Mouse (Mus musculus) induced T-regulatory cell, adult 2 months (primary cell): ENCODE data around the gene Ube2z.

Experiments
- DNase-seq: peaks from one replicate; pipeline ENCODE4 v3.0.0-alpha.2; 2012; ENCODE audit warnings: low read depth

Gene Ube2z

DNA sequence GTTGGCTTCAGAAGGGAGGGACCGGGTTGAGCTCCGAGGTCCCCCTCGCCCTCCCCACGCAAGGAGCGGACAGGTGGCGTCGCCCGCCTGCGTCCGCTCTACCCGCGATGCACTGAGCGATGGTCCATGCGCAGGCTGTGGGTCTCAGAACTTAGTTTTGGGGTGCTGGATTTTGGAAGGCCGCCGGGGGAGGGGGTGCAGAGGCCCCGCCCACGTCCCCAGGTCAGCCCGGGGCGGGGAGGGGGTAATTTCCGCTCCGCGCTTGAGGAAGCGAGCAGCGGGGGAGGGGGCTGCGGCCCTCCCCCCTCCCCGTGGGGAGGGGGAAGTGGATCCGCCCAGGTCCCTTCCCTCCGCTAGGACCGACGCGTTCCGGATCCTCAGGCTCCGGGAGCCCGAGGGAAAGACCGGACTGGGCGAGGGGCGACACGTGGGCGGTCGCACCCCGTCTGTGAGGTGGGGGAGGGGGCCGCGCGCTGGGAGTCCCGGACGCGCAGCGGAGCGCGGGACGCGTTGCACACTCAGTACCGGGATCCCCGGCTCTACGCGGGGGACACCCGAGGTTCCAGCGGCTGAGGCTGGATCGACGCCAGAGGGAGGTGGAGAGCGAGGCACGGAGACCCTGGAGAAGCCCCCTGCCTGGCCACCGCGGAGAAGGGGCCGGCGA lies 58.2 kb downstream of the Ube2z start:
- DNase-seq: peak; percentile 44

DNA sequence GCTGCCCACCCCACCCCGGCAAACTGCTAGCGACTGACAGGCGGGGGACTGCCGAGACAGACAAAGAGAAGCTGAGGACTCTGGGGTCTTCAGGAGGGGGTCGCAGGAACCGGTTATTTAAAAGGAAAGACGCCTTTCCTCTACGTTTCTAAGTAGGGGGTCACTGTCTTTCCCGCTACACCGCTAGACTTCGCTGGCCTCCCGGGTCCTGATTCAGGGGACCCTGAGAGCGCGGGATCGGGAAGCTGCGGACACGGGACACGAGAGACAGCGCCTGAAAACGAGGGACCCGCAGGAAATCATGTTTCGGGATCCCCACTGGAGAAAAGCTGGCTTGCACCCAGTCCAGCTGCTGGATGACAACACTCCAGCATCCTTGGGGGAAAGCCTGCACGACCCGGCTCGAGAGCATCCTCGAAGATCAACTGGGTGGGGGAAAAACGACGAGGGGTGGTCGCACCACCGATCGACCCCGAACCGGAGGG lies 58.8 kb downstream of the Ube2z start:
- no peak for DNase-seq

DNA sequence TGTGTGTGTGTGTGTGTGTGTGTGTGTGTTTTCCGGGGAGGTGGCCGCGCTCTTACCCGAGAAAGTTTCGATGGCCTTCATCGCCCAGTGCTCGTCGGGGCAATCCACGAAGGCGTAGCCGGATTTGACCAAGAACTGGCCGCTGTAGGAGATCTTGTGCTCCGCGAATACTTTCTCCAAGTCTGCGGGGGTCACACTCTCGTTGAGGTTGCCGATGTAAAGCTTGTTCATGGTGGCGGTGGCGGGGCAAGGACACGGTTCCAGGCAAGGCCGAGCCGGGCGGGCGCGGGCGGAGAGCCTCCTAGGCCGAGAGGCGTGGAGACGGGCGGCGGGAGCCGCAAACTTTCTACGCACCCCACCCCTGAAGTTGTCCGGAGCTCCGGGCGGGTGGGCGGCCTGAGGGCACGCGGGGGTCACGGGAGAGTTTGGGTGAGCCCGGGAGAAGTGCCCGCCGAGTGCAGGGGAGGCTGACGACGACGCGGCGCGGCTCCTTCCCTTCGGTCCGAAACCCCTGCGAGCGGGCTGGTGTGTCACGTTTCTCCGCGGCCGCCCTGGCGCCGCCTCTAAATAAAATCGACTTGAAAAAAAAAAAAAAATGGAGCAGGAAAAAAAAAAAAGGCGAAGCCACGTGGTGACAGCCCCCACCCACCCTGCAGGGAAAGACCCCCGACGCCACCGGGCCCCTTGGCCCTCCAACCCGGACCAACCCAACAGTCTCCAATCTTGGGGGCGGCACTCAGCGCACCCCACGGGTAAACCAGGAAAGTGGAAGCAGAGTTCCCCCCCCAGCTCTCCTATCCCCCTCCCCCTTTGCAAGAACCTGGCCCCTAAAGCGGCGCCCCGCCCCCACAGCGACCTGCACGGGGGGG lies 59.6 kb downstream of the Ube2z start, which contains the start of gene Igf2bp1:
Igf2bp1 (minus strand) TSS at position 538 of the 869 bp plus-strand sequence.
- DNase-seq: peak; percentile 48

DNA sequence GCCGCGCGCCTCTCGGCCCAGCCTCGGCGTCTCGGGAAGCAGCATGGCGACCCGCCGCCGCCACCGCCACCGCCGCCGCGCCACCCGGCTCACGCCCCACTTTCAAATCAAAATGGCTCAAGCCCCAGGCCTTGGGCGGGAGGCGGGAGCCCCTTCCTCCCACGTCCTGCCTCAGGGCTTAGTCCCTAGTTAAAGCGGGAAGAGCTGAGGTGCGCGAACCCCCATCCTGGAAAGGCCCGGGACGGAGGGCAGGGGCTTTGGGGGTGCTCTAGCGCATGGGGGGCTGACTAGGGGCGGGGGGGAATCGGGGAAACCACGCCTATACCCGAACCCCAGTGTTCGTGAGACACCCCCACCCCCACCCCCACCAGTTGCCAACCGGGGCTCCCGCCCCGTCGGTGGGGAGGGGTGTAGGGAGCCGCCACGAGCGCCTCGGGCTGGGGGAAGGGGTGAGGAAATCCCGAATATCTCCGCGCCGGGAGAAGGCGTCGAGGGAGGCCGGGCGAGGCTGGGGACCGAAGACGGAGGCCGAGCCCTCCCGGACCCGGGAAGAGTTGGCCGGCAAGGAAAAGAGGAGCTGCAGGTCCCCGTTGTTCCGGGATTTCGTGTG lies 60.3 kb downstream of the Ube2z start:
- DNase-seq: peak; percentile 43

DNA sequence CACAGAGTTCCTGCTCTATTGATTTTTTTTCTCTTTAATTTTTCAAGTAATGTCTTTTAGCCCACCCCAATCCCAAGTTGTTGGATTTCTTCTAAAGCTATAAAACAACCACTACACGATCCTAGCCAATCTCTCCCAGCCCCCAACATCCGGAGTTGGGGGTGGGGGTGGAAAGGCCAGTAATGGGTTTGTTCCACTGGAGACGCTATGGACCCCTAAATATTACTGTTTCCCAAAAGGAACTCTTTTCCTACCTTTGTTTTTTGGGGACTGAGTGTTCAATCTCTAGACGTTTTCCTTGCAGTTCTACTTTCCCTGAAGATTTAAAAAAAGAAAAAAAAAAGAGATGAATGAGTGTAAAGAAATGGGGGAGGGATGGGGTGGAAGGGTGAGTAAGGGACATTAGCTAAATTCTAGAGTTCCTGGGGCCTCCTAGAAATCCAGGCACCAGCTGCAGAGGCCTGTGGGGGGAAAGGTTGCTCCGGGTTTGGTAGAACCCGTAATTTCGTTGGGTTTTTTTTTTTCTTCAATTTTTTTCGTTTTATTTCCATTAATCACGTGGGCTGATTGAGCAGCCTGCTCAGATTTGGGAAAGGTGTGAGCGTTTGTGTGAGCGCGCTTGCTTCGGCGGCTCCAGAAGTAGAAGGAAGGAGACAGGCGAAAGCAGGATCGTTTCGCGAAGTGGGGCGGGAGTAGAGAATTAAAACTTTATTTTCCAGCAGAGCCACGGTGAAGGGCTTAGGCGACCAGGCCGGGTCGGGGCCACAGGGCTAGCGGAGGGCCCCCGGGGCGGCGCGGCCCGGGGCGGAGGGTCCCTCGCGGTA lies 61.0 kb downstream of the Ube2z start:
- DNase-seq: peak; percentile 35

DNA sequence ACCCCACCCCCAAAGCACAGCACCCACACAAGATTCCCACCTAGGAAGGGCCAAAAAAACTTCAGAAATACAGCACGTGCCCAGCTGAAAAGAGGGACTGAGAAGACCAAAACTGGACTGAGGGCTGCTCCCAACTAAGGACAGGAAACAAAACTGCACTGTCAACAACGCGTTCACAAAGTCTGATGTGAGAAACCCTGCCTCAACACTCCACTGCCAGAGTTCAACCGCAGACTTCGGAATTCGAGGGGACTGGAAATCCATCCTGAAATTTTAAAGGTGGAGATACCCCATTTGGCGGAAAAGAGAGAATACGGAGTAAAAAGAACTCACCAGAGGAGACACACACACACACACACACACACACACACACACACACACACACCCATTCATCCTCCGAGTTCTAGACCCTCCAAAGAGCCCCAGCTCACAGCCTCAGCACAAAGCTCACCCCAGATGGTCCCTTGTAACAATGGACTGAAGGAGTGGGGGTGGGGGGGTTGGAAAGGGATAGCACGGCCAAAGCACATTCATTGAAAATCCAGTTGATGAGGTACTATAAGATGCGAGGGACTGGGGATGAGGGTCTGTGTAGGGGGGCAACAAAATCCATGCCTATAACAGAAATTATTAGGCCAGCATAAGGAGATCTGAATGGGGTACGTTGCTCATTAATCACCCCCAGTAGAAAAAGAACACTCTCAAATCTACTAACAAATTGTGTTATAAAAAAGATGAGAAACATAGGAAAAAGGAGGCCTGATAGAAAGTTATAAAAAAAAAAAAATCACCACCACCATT lies 61.9 kb downstream of the Ube2z start:
- DNase-seq: peak; percentile 9
